Mouse (Mus musculus) MEL (cell line): ENCODE measurements at regions not wholly inside any gene's neighbourhood (a gene's known extent, or its start where the extent isn't known, plus 50 kb on each side); places are given as distances from the start of the nearest gene placed in this dataset.

Experiments used
- DNase-seq: peaks from one replicate; pipeline ENCODE4 v3.0.0; 2011; ENCODE audit warnings: low read depth, low spot score
- H3K27ac ChIP-seq: 2 replicates; pipeline ENCODE4 v1.5.1; 2012; ENCODE audit warnings: low read depth, mild to moderate bottlenecking, control low read depth, low read length, moderate library complexity; ENCODE audit not compliant: control insufficient read depth
- H3K27me3 ChIP-seq, 2 experiments: fragments of 150-350 bp in 1 of 2; sonication (generic) in 1 of 2; 2 replicates each; pipeline ENCODE4 v1.6.1; 2012; ENCODE audit warnings: low read length in 2 of 2, mild to moderate bottlenecking in 2 of 2, improper control_type of control experiment in 1 of 2, moderate library complexity in 1 of 2; ENCODE audit not compliant: insufficient read depth in 2 of 2, control insufficient read depth in 1 of 2
- H3K36me3 ChIP-seq, 2 experiments: 2 replicates each; pipeline ENCODE4 v1.6.1; 2012 to 2014; ENCODE audit warnings: low read length in 2 of 2, improper control_type of control experiment in 1 of 2, inconsistent platforms in 1 of 2, mild to moderate bottlenecking in 1 of 2; ENCODE audit not compliant: insufficient read depth in 2 of 2, control insufficient read depth in 1 of 2
- H3K4me1 ChIP-seq, 2 experiments: fragments of 150-350 bp in 1 of 2; sonication (generic) in 1 of 2; 2 replicates each; pipeline ENCODE4 v1.6.1; 2012; ENCODE audit warnings: low read length in 2 of 2, improper control_type of control experiment in 1 of 2, mild to moderate bottlenecking in 1 of 2; ENCODE audit not compliant: insufficient read depth in 2 of 2, control insufficient read depth in 1 of 2
- H3K4me3 ChIP-seq, 2 experiments: fragments of 150-350 bp in 1 of 2; sonication (generic) in 1 of 2; 2 replicates each; pipeline ENCODE4 v1.5.1; 2012; ENCODE audit warnings: low read depth in 2 of 2, low read length in 2 of 2, mild to moderate bottlenecking in 2 of 2, moderate library complexity in 2 of 2, control low read depth in 1 of 2, improper control_type of control experiment in 1 of 2; ENCODE audit not compliant: control insufficient read depth in 1 of 2, insufficient read depth in 1 of 2
- H3K79me2 ChIP-seq: 2 replicates; pipeline ENCODE4 v1.6.1; 2012; ENCODE audit warnings: mild to moderate bottlenecking, low read length, moderate library complexity; ENCODE audit not compliant: control insufficient read depth, poor library complexity, insufficient read depth
- H3K9ac ChIP-seq: 2 replicates; pipeline ENCODE4 v1.6.1; 2012; ENCODE audit warnings: low read depth, mild to moderate bottlenecking, control low read depth, low read length, moderate library complexity; ENCODE audit not compliant: control insufficient read depth, poor library complexity, severe bottlenecking
- H3K9me3 ChIP-seq: fragments of 150-350 bp; sonication (generic); replicated peaks from 2 replicates; pipeline ENCODE4 v1.6.1; 2012; ENCODE audit warnings: mild to moderate bottlenecking, low read length, improper control_type of control experiment, moderate library complexity; ENCODE audit not compliant: insufficient read depth
- CHD1 ChIP-seq: IDR thresholded peaks from 2 replicates; pipeline ENCODE4 v1.6.1; 2012; ENCODE audit warnings: low read depth, mild to moderate bottlenecking, inconsistent platforms, low read length, improper control_type of control experiment
- CTCF ChIP-seq, 3 experiments: IDR thresholded peaks in 2 of 3; conservative IDR thresholded peaks in 1 of 3; 2 replicates each; pipeline ENCODE4 v1.5.1; 2011 to 2012; ENCODE audit warnings: low read length in 3 of 3, low read depth in 2 of 3, mild to moderate bottlenecking in 2 of 3, improper control_type of control experiment in 1 of 3, inconsistent platforms in 1 of 3, mixed read lengths in 1 of 3, moderate library complexity in 1 of 3; ENCODE audit not compliant: control insufficient read depth in 1 of 3, insufficient read depth in 1 of 3, poor library complexity in 1 of 3, severe bottlenecking in 1 of 3
- ELF1 ChIP-seq: IDR thresholded peaks from 2 replicates; pipeline ENCODE4 v1.6.1; 2014; ENCODE audit warnings: low read depth, mild to moderate bottlenecking, inconsistent platforms, low read length, improper control_type of control experiment, moderate library complexity
- EP300 ChIP-seq, 2 experiments: IDR thresholded peaks; 2 replicates each; pipeline ENCODE4 v1.6.1; 2011; ENCODE audit warnings: improper control_type of control experiment in 2 of 2, low read length in 2 of 2, low read depth in 1 of 2, mild to moderate bottlenecking in 1 of 2
- ETS1 ChIP-seq: IDR thresholded peaks from 2 replicates; pipeline ENCODE4 v1.6.1; 2012; ENCODE audit warnings: low read depth, mild to moderate bottlenecking, inconsistent platforms, low read length, improper control_type of control experiment, moderate library complexity
- MAX ChIP-seq: IDR thresholded peaks from 2 replicates; pipeline ENCODE4 v1.6.1; 2011; ENCODE audit warnings: low read length, improper control_type of control experiment
- MAZ ChIP-seq: IDR thresholded peaks from 2 replicates; pipeline ENCODE4 v1.6.1; 2012; ENCODE audit warnings: low read depth, mild to moderate bottlenecking, inconsistent platforms, low read length, improper control_type of control experiment
- MEF2A ChIP-seq: IDR thresholded peaks from 2 replicates; pipeline ENCODE4 v1.6.1; 2014; ENCODE audit warnings: low read depth, mild to moderate bottlenecking, inconsistent platforms, low read length, improper control_type of control experiment; ENCODE audit not compliant: poor library complexity, insufficient replicate concordance, severe bottlenecking; ENCODE audit errors: extremely low read depth
- MYC ChIP-seq: IDR thresholded peaks from 2 replicates; pipeline ENCODE4 v1.6.1; 2011; ENCODE audit warnings: low read depth, mild to moderate bottlenecking, low read length, improper control_type of control experiment, moderate library complexity
- NELFE ChIP-seq: IDR thresholded peaks from 2 replicates; pipeline ENCODE4 v1.6.1; 2011; ENCODE audit warnings: low read depth, low read length, improper control_type of control experiment
- NRF1 ChIP-seq: IDR thresholded peaks from 2 replicates; pipeline ENCODE4 v1.6.1; 2014; ENCODE audit warnings: low read depth, mild to moderate bottlenecking, inconsistent platforms, low read length, improper control_type of control experiment, moderate library complexity; ENCODE audit not compliant: poor library complexity, insufficient read depth, severe bottlenecking
- POLR2A ChIP-seq, 2 experiments: IDR thresholded peaks; 2 replicates each; pipeline ENCODE4 v1.6.1; 2011 to 2012; ENCODE audit warnings: low read length in 2 of 2, mild to moderate bottlenecking in 2 of 2, control low read depth in 1 of 2, improper control_type of control experiment in 1 of 2, low read depth in 1 of 2, moderate library complexity in 1 of 2; ENCODE audit not compliant: control insufficient read depth in 1 of 2, insufficient read depth in 1 of 2, poor library complexity in 1 of 2
- POLR2AphosphoS5 ChIP-seq: IDR thresholded peaks from 2 replicates; pipeline ENCODE4 v1.6.1; 2012; ENCODE audit warnings: low read depth, borderline replicate concordance, mild to moderate bottlenecking, inconsistent platforms, low read length, moderate library complexity, mixed read lengths
- RCOR1 ChIP-seq: IDR thresholded peaks from 2 replicates; pipeline ENCODE4 v1.6.1; 2012; ENCODE audit warnings: low read depth, mild to moderate bottlenecking, inconsistent platforms, low read length, improper control_type of control experiment
- SIN3A ChIP-seq: IDR thresholded peaks from 2 replicates; pipeline ENCODE4 v1.6.1; 2012; ENCODE audit warnings: low read length, improper control_type of control experiment, inconsistent platforms
- SMC3 ChIP-seq: IDR thresholded peaks from 2 replicates; pipeline ENCODE4 v1.6.1; 2011; ENCODE audit warnings: low read depth, low read length, improper control_type of control experiment
- TAL1 ChIP-seq: IDR thresholded peaks from 2 replicates; pipeline ENCODE4 v1.6.1; 2012; ENCODE audit warnings: mild to moderate bottlenecking, inconsistent platforms, low read length, moderate library complexity, mixed read lengths
- TBP ChIP-seq: IDR thresholded peaks from 2 replicates; pipeline ENCODE4 v1.8.0; 2011; ENCODE audit warnings: low read depth, low read length, improper control_type of control experiment
- TCF12 ChIP-seq: IDR thresholded peaks from 2 replicates; pipeline ENCODE4 v1.6.1; 2014; ENCODE audit warnings: low read depth, mild to moderate bottlenecking, inconsistent platforms, low read length, improper control_type of control experiment, moderate library complexity
- UBTF ChIP-seq: IDR thresholded peaks from 2 replicates; pipeline ENCODE4 v1.6.1; 2012; ENCODE audit warnings: low read depth, mild to moderate bottlenecking, inconsistent platforms, low read length, improper control_type of control experiment, moderate library complexity, borderline replicate concordance; ENCODE audit not compliant: insufficient read depth
- USF2 ChIP-seq, 2 experiments: IDR thresholded peaks; 2 replicates each; pipeline ENCODE4 v1.6.1; 2011 to 2012; ENCODE audit warnings: improper control_type of control experiment in 2 of 2, low read length in 2 of 2, borderline replicate concordance in 1 of 2, inconsistent platforms in 1 of 2, low read depth in 1 of 2, mild to moderate bottlenecking in 1 of 2; ENCODE audit not compliant: insufficient read depth in 1 of 2
- ZKSCAN1 ChIP-seq: IDR thresholded peaks from 2 replicates; pipeline ENCODE4 v1.6.1; 2012; ENCODE audit warnings: low read depth, mild to moderate bottlenecking, inconsistent platforms, low read length, improper control_type of control experiment, moderate library complexity
- ZNF384 ChIP-seq: IDR thresholded peaks from 2 replicates; pipeline ENCODE4 v1.6.1; 2012; ENCODE audit warnings: low read depth, mild to moderate bottlenecking, inconsistent platforms, low read length, improper control_type of control experiment

- Histone ChIP-seq H3K27me3 (no peaks in the 10 kb centered on the region), H3K4me3 (no peak overlapping the region), H3K36me3 (no peaks in the 10 kb centered on the region), H3K27ac (no peak overlapping the region), H3K9ac (no peak overlapping the region), H3K9me3 (no peaks in the 10 kb centered on the region), H3K79me2 (no peaks in the 10 kb centered on the region), H3K4me1 (no peaks in the 10 kb centered on the region)
- TF ChIP-seq POLR2AphosphoS5 (no peak), TAL1 (no peak)
- no peak for DNase-seq
These were observed 274.5 kb downstream of the Poteg start for GRCm38 (mm10) chr8:27721988-27722387.

- no peak for DNase-seq
- no peaks in the 10 kb centered on the region for H3K27me3 ChIP-seq
These were observed 322.8 kb downstream of the Poteg start for GRCm38 (mm10) chr8:27770296-27770695.

GRCm38 (mm10) chr8:27770803-27771202 lies 323.3 kb downstream of the Poteg start:
- H3K9ac ChIP-seq, result no peak overlapping the region
- no peaks in the 10 kb centered on the region for H3K36me3 ChIP-seq
- H3K27ac ChIP-seq, result no peak overlapping the region
- TF ChIP-seq MEF2A (no peak), MAX (no peak), CTCF (IDR thresholded peaks at IDR 0.05 in 2 of 3, conservative IDR thresholded peaks at IDR 0.05 in 1 of 3; ENCODE audit: control insufficient read depth in 1 of 3, insufficient read depth in 1 of 3, low read depth in 2 of 3, low read length in 3 of 3, poor library complexity in 1 of 3, severe bottlenecking in 1 of 3) (no peak), NRF1 (no peak), EP300 (IDR thresholded peaks at IDR 0.05; ENCODE audit: low read depth in 1 of 2, low read length in 2 of 2) (no peak), USF2 (IDR thresholded peaks at IDR 0.05; ENCODE audit: borderline replicate concordance in 1 of 2, insufficient read depth in 1 of 2, low read depth in 1 of 2, low read length in 2 of 2) (no peak), MAZ (no peak), ELF1 (no peak), MYC (no peak), NELFE (no peak), POLR2A (IDR thresholded peaks at IDR 0.05; ENCODE audit: control insufficient read depth in 1 of 2, insufficient read depth in 1 of 2, low read depth in 1 of 2, low read length in 2 of 2, poor library complexity in 1 of 2) (no peak), TCF12 (no peak), CHD1 (no peak)
- H3K27me3 ChIP-seq, result no peaks in the 10 kb centered on the region
- no peak for DNase-seq
- no peaks in the 10 kb centered on the region for H3K9me3 ChIP-seq
- no peaks in the 10 kb centered on the region for H3K4me1 ChIP-seq
- no peaks in the 10 kb centered on the region for H3K79me2 ChIP-seq
- no peak overlapping the region for H3K4me3 ChIP-seq

More at GRCm38 (mm10) chr8:27770296-27770695, 322.8 kb downstream of the Poteg start:
- no peaks in the 10 kb centered on the region for H3K79me2 ChIP-seq
- no peaks in the 10 kb centered on the region for H3K9me3 ChIP-seq
- H3K27ac ChIP-seq, result no peak overlapping the region
- TF ChIP-seq ZNF384 (no peak), MAZ (no peak), SMC3 (no peak), EP300 (IDR thresholded peaks at IDR 0.05; ENCODE audit: low read depth in 1 of 2, low read length in 2 of 2) (no peak), MYC (no peak), ZKSCAN1 (no peak), POLR2A (IDR thresholded peaks at IDR 0.05; ENCODE audit: control insufficient read depth in 1 of 2, insufficient read depth in 1 of 2, low read depth in 1 of 2, low read length in 2 of 2, poor library complexity in 1 of 2) (no peak), UBTF (no peak), ETS1 (no peak), SIN3A (no peak), TBP (no peak), RCOR1 (no peak)
- H3K9ac ChIP-seq, result no peak overlapping the region
- no peaks in the 10 kb centered on the region for H3K4me1 ChIP-seq
- no peaks in the 10 kb centered on the region for H3K36me3 ChIP-seq
- H3K4me3 ChIP-seq, result no peak overlapping the region
